ENCODE assay signal across 34 mouse cellular contexts in the genomic region with DNA sequence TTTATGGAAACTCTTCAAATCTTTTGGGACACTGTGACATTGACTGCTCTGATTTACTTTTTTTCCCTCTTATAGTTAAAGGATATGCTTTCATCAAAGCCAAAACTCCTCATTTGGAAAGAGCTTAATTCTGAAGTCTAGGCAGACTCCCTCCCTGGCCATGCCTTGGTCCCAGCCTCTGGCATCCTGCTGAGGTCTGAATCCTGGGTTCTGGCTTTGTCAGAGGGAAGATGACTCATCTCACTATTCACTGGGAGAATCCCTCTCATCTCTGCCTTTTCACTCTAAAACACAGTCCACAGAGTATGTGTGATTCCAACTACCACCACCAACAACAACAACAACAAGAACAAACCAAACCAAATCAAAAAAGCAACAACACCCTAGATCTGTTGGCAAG. TPM values are rescaled to one million over a fixed set of nuclear protein-coding genes. Genes with fewer than 3 reads are reported as not detected.
DNase-seq lines count a peak whose midpoint lies in the region; ATAC-seq and TF ChIP-seq lines count a peak whose summit lies in the region.
"Had no signal": no experiment of that assay in that cellular context is flagged by ENCODE, and none has a peak within 500 bp of the region (broad histone marks: within the 10 kb centered on the region; RNA-seq: fewer than 3 reads in every experiment).

No protein-coding gene starts in this region.

- DNase-seq in cerebellum, adult 11-12 months: no peak
- DNase-seq in cerebellum, adult 9-10 months: peak; percentile 42
- DNase-seq in cerebellum, adult 9-11 months: no peak
- DNase-seq in frontal cortex, postnatal 10 days (ENCODE audit: low spot score in 2 of 2): no peak
- DNase-seq in layer of hippocampus, adult 18-20 months (ENCODE audit: low spot score in 2 of 2): no peak
- DNase-seq: adrenal gland, postnatal 10 days; adrenal gland, postnatal 36 days; gastrocnemius, adult 2 months; gastrocnemius, postnatal 14 days; heart, adult 11 months; kidney, adult 2 months had no signal

- H3K4me1 ChIP-seq in embryonic fibroblast, embryonic 13.5 days (ENCODE audit: control insufficient read depth, insufficient read depth, low read length): no peaks in the 10 kb centered on the region; the same call in 1 of the 2 replicates
- H3K4me1 ChIP-seq: embryonic facial prominence, embryonic 12.5 days; embryonic facial prominence, embryonic 15.5 days; hindbrain, embryonic 12.5 days; hindbrain, embryonic 15.5 days had no signal

- no peak for TF ChIP-seq CTCF in embryonic fibroblast, embryonic 13.5 days (IDR thresholded peaks at IDR 0.05; ENCODE audit: borderline replicate concordance, insufficient read depth, low read length)

- H3K27ac ChIP-seq in embryonic fibroblast, embryonic 13.5 days (ENCODE audit: insufficient read depth, low read length): peak overlapping the region; percentile 49; the same call in 1 of the 2 replicates
- H3K27ac ChIP-seq: embryonic facial prominence, embryonic 12.5 days; embryonic facial prominence, embryonic 15.5 days; forebrain, embryonic 12.5 days; forebrain, embryonic 15.5 days; gastrocnemius, adult 2 months; hindbrain, embryonic 12.5 days; hindbrain, embryonic 15.5 days had no signal

- TF ChIP-seq POLR2A in embryonic fibroblast, embryonic 13.5 days (IDR thresholded peaks at IDR 0.05; ENCODE audit: low read depth, low read length): no peak

- ATAC-seq in cerebellum, adult (ENCODE audit: insufficient number of reproducible peaks, low FRiP score, low TSS enrichment): peak; percentile 72
- ATAC-seq in frontal cortex, adult (ENCODE audit: low TSS enrichment): peak; percentile 90
- ATAC-seq: activated CD4-positive, CD25-positive, alpha-beta regulatory T cell, adult 4 months; forebrain, embryonic 15.5 days; intestine, postnatal 0 days had no signal

- H3K4me3 ChIP-seq in embryonic fibroblast, embryonic 13.5 days (ENCODE audit: insufficient read depth, low read length): no peak overlapping the region
- H3K4me3 ChIP-seq: embryonic facial prominence, embryonic 12.5 days; embryonic facial prominence, embryonic 15.5 days; erythroblast, embryonic 14.5 days; forebrain, embryonic 12.5 days; forebrain, embryonic 15.5 days; gastrocnemius, adult 2 months; hindbrain, embryonic 12.5 days; hindbrain, embryonic 15.5 days had no signal

RNA-seq across cellular contexts. Expression of a gene that starts 56.6 kb away (rescaled TPM):
- polyA plus RNA-seq in embryonic fibroblast, embryonic 13.5 days (2011; ENCODE audit: insufficient read length, low read depth, missing spikeins): not detected in 2 replicates
- total RNA-seq in layer of hippocampus, adult 18-20 months (2021): 1 to 10 TPM in 1 of 2 experiments, under 1 TPM in 1; 0.50 to 1.0 TPM
- total RNA-seq: adrenal gland, postnatal 10 days; adrenal gland, postnatal 36 days; common myeloid progenitor, adult 5-6 weeks; ES-E14; gastrocnemius, adult 2 months; gastrocnemius, postnatal 14 days; gastrocnemius, postnatal 4 days; heart, adult 8-10 months; heart, postnatal 25 days; hematopoietic stem cell, adult 5-6 weeks had no signal
- polyA plus RNA-seq: activated CD4-positive, CD25-positive, alpha-beta regulatory T cell, adult 4 months; embryonic facial prominence, embryonic 15.5 days; erythroblast, embryonic 14.5 days; heart, embryonic 11.5 days; heart, embryonic 14.5 days; heart, postnatal 0 days; intestine, embryonic 14.5 days; kidney, adult 2 months; kidney, embryonic 14.5 days had no signal

RNA-seq across cellular contexts. Expression of a gene that starts 58.6 kb away (rescaled TPM):
- polyA plus RNA-seq in embryonic fibroblast, embryonic 13.5 days (2011; ENCODE audit: insufficient read length, low read depth, missing spikeins): 5.9 and 8.0 TPM in 2 replicates
- total RNA-seq in layer of hippocampus, adult 18-20 months (2021): 10 to 100 TPM; 31.5 to 37.7 TPM
- total RNA-seq: common myeloid progenitor, adult 5-6 weeks; gastrocnemius, adult 2 months; heart, postnatal 25 days; hematopoietic stem cell, adult 5-6 weeks had no signal
- polyA plus RNA-seq: erythroblast, embryonic 14.5 days had no signal
